Mouse (Mus musculus): ENCODE results near the gene Ank3. TPM values are rescaled to one million over a fixed set of nuclear protein-coding genes. Genes with fewer than 3 reads are reported as not detected.

The Ank3 gene
- polyA plus RNA-seq, 1 experiment from 2014 or later, result 22.5 TPM

DNA sequence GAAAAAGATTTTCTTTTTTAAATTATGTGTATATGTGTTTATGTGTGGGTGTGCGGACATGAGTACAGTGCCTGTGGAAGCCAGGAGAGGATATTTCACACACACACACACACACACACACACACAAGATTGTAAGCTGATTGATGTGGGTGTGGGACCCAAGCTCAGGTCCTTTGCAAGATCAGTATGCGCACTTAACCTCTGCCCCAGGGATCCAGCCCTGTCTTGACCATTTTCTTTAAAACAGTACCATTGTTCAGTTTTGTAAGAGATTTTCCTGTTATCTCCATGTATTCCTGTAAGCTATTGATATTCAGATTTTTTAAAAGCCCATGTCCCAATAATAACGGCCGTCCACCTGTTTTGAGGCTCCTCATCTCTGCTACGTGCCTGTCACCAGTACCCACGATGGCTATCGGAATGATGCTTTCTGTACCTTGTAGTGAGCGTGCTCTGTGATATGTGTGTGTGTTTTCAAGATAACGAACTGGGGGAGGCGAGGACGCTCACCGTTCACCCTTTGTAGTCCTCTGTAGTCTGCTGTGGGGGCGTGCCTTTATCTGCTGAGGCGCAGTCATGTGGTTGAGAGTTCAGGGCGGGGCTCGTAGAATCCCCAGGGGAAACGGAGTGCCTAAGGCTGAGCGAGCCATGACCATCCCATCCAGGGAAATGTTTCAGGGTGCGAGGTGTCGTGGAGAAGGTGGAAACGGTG is 583.0 kb downstream of the Ank3 start:
- Histone ChIP-seq H3K27me3 (replicated peaks; ENCODE audit: control insufficient read depth, insufficient read depth, low read length) (no peaks in the 10 kb centered on the region), H3K9ac (ENCODE audit: low read depth, low read length) (no peak overlapping the region), H3K4me2 (ENCODE audit: low read depth, low read length) (no peak overlapping the region), H3K4me3 (ENCODE audit: low read depth, low read length) (no peak overlapping the region), H3K36me3 (ENCODE audit: control insufficient read depth, insufficient read depth, low read length) (peaks cover 31% of the 10 kb centered on the region), H3K9me3 (ENCODE audit: control insufficient read depth, low read length) (no peaks in the 10 kb centered on the region), H3K27ac (replicated peaks; ENCODE audit: low read depth, low read length) (no peak overlapping the region), H3K4me1 (ENCODE audit: control insufficient read depth, insufficient read depth, low read length) (no peaks in the 10 kb centered on the region)
- no peak for ATAC-seq (ENCODE audit: low read depth)
- WGBS, result 84% methylated on average over 21 of the region's 21 CpGs
- no peak for DNase-seq (ENCODE audit: low spot score)

DNA sequence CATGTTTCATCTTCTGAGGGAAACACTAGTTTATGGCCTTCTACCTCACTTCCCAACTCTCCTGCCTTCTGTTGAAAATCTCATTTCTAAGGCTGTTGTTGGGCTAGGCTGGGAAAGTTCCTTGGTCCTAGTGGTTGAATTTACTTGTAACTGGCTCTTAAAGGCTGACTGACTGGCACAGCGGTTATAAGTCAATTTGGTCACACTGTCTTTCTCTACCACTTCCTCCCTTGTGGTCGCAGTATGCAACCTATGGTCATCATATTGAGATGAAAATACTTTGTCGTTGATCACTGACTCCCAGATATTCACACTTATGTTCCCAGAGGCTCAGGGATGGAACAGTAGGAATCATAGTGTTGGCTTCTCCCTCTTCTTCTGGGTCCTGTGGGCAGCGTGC is 584.1 kb downstream of the Ank3 start:
- no peak overlapping the region for H3K9ac ChIP-seq (ENCODE audit: low read depth, low read length)
- no peak overlapping the region for H3K4me3 ChIP-seq (ENCODE audit: low read depth, low read length)
- H3K4me2 ChIP-seq (ENCODE audit: low read depth, low read length), result no peak overlapping the region
- 90% methylated on average over 4 of the region's 4 CpGs for WGBS
- H3K4me1 ChIP-seq (ENCODE audit: control insufficient read depth, insufficient read depth, low read length), result no peaks in the 10 kb centered on the region
- no peaks in the 10 kb centered on the region for H3K9me3 ChIP-seq (ENCODE audit: control insufficient read depth, low read length)
- no peak for ATAC-seq (ENCODE audit: low read depth)
- H3K27me3 ChIP-seq (replicated peaks; ENCODE audit: control insufficient read depth, insufficient read depth, low read length), result no peaks in the 10 kb centered on the region
- no peak for DNase-seq (ENCODE audit: low spot score)
- H3K27ac ChIP-seq (replicated peaks; ENCODE audit: low read depth, low read length), result no peak overlapping the region
- H3K36me3 ChIP-seq (ENCODE audit: control insufficient read depth, insufficient read depth, low read length), result peaks cover 28% of the 10 kb centered on the region

DNA sequence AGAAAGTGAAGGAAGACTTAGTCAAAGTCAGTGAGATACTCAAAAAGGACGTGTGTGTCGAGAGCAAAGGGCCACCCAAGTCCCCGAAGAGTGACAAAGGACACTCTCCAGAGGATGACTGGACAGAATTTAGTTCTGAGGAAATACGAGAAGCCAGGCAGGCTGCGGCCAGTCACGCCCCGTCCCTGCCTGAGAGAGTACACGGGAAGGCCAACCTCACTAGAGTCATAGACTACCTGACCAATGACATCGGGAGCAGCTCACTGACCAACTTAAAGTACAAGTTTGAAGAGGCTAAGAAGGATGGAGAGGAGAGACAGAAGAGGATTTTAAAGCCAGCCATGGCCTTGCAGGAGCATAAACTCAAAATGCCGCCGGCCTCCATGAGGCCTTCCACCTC is 588.9 kb downstream of the Ank3 start:
- Histone ChIP-seq H3K9me3 (ENCODE audit: control insufficient read depth, low read length) (peaks cover 42% of the 10 kb centered on the region), H3K27ac (replicated peaks; ENCODE audit: low read depth, low read length) (no peak overlapping the region), H3K4me1 (ENCODE audit: control insufficient read depth, insufficient read depth, low read length) (no peaks in the 10 kb centered on the region), H3K36me3 (ENCODE audit: control insufficient read depth, insufficient read depth, low read length) (peaks cover 59% of the 10 kb centered on the region), H3K4me2 (ENCODE audit: low read depth, low read length) (no peak overlapping the region), H3K4me3 (ENCODE audit: low read depth, low read length) (no peak overlapping the region), H3K27me3 (replicated peaks; ENCODE audit: control insufficient read depth, insufficient read depth, low read length) (no peaks in the 10 kb centered on the region), H3K9ac (ENCODE audit: low read depth, low read length) (no peak overlapping the region)
- ATAC-seq (ENCODE audit: low read depth), result no peak
- DNase-seq (ENCODE audit: low spot score), result no peak
- 95% methylated on average over 11 of the region's 11 CpGs for WGBS

DNA sequence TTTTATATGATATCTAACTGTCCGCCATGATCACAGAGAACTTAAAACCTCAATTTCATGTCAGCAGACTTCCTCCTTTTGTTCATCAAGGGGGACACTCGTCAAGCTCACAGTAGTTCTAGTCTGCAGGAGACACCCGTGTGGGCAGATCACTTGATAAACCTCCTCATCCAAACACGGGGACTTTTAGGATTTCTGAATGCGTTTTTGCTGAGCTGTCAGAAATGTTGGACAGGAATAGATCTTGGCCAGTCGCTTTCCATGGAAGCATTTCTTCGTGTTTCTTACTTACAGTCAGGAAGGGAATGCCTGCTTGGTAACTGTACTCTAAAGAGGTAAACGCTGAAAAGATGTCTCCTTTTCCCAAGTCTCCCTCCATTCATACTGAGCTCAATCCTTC is 598.5 kb downstream of the Ank3 start:
- H3K9me3 ChIP-seq (ENCODE audit: control insufficient read depth, low read length), result peaks cover 19% of the 10 kb centered on the region; the same call in 1 of the 2 replicates
- no peaks in the 10 kb centered on the region for H3K4me1 ChIP-seq (ENCODE audit: control insufficient read depth, insufficient read depth, low read length)
- WGBS, result 69% methylated on average over 8 of the region's 8 CpGs
- ATAC-seq (ENCODE audit: low read depth) (no peak), DNase-seq (ENCODE audit: low spot score) (no peak)
- H3K4me2 ChIP-seq (ENCODE audit: low read depth, low read length), result no peak overlapping the region
- H3K4me3 ChIP-seq (ENCODE audit: low read depth, low read length), result no peak overlapping the region
- peaks cover 34% of the 10 kb centered on the region for H3K36me3 ChIP-seq (ENCODE audit: control insufficient read depth, insufficient read depth, low read length)
- no peak overlapping the region for H3K9ac ChIP-seq (ENCODE audit: low read depth, low read length)
- no peaks in the 10 kb centered on the region for H3K27me3 ChIP-seq (replicated peaks; ENCODE audit: control insufficient read depth, insufficient read depth, low read length)
- no peak overlapping the region for H3K27ac ChIP-seq (replicated peaks; ENCODE audit: low read depth, low read length)

DNA sequence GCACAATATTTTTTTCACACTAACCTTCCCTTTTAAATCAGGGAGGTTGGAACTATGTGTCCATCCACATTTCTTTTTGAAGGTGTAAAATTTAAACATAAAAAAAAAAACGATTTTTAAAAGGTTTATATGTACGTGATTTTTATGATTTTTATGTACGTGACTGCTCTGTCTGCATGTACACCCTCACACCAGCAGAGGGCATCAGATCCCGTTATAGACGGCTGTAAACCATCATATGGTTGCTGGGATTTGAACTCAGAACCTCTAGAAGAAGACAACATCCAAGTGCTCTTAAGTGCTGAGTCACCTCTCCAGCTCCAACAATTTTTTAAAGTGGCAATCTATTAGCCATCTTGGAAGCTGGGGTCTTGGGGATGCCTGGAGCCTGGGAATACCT is 605.5 kb downstream of the Ank3 start:
- no peaks in the 10 kb centered on the region for H3K27me3 ChIP-seq (replicated peaks; ENCODE audit: control insufficient read depth, insufficient read depth, low read length)
- H3K4me3 ChIP-seq (ENCODE audit: low read depth, low read length), result no peak overlapping the region
- ATAC-seq (ENCODE audit: low read depth) (no peak), DNase-seq (ENCODE audit: low spot score) (no peak)
- H3K4me1 ChIP-seq (ENCODE audit: control insufficient read depth, insufficient read depth, low read length), result no peaks in the 10 kb centered on the region
- H3K4me2 ChIP-seq (ENCODE audit: low read depth, low read length), result no peak overlapping the region
- WGBS, result 80% methylated on average over 5 of the region's 5 CpGs
- no peaks in the 10 kb centered on the region for H3K9me3 ChIP-seq (ENCODE audit: control insufficient read depth, low read length)
- no peak overlapping the region for H3K9ac ChIP-seq (ENCODE audit: low read depth, low read length)
- no peak overlapping the region for H3K27ac ChIP-seq (replicated peaks; ENCODE audit: low read depth, low read length)
- H3K36me3 ChIP-seq (ENCODE audit: control insufficient read depth, insufficient read depth, low read length), result peaks cover 23% of the 10 kb centered on the region

DNA sequence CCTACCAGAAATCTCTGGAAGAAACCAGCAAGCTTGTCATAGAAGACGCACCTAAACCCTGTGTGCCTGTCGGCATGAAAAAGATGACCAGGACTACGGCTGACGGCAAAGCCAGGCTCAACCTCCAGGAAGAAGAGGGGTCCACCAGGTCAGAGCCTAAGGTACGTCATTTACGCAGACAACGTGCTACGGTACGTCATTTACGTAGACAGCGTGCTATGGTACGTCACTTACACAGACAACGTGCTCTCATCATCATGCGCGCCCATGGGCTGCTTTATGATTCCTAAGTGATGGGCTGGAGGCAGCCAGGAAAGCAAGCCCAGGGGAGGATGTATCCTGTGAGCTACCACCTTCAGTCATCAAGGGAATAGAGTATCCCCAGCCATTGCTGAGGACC is 606.3 kb downstream of the Ank3 start:
- no peaks in the 10 kb centered on the region for H3K4me1 ChIP-seq (ENCODE audit: control insufficient read depth, insufficient read depth, low read length)
- H3K9ac ChIP-seq (ENCODE audit: low read depth, low read length), result no peak overlapping the region
- H3K9me3 ChIP-seq (ENCODE audit: control insufficient read depth, low read length), result no peaks in the 10 kb centered on the region
- ATAC-seq (ENCODE audit: low read depth), result no peak
- H3K4me2 ChIP-seq (ENCODE audit: low read depth, low read length), result no peak overlapping the region
- no peak for DNase-seq (ENCODE audit: low spot score)
- no peak overlapping the region for H3K4me3 ChIP-seq (ENCODE audit: low read depth, low read length)
- no peaks in the 10 kb centered on the region for H3K27me3 ChIP-seq (replicated peaks; ENCODE audit: control insufficient read depth, insufficient read depth, low read length)
- WGBS, result 94% methylated on average over 15 of the region's 15 CpGs
- peaks cover 18% of the 10 kb centered on the region for H3K36me3 ChIP-seq (ENCODE audit: control insufficient read depth, insufficient read depth, low read length)
- no peak overlapping the region for H3K27ac ChIP-seq (replicated peaks; ENCODE audit: low read depth, low read length)

DNA sequence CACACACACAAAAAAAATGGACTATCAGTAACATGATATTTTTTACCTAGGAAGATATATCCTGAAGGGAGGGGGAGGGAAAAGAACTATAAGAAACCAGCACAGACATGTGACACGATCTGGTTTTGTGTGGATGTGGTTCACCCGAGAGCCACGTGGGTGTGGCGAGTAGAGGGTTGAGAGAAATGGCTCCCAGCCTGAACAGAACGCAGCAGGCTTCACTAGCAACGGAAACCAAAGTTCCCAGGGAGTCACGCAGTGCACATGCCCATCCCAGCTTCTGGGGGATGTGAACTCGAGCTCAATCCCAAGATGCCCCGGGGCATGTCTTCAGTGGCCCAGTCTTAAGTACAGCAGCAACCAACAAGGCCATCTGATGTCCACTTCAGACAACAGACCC is 607.8 kb downstream of the Ank3 start:
- WGBS, result 41% methylated on average over 9 of the region's 9 CpGs
- Histone ChIP-seq H3K4me2 (ENCODE audit: low read depth, low read length) (no peak overlapping the region), H3K27me3 (replicated peaks; ENCODE audit: control insufficient read depth, insufficient read depth, low read length) (no peaks in the 10 kb centered on the region), H3K27ac (replicated peaks; ENCODE audit: low read depth, low read length) (no peak overlapping the region), H3K9ac (ENCODE audit: low read depth, low read length) (no peak overlapping the region), H3K4me1 (ENCODE audit: control insufficient read depth, insufficient read depth, low read length) (0 out of 2 replicates have a peak, but pooled peaks cover 2% of the 10 kb centered on the region), H3K36me3 (ENCODE audit: control insufficient read depth, insufficient read depth, low read length) (peaks cover 18% of the 10 kb centered on the region), H3K9me3 (ENCODE audit: control insufficient read depth, low read length) (no peaks in the 10 kb centered on the region), H3K4me3 (ENCODE audit: low read depth, low read length) (no peak overlapping the region)
- DNase-seq (ENCODE audit: low spot score) (peak; percentile 22), ATAC-seq (ENCODE audit: low read depth) (no peak)

DNA sequence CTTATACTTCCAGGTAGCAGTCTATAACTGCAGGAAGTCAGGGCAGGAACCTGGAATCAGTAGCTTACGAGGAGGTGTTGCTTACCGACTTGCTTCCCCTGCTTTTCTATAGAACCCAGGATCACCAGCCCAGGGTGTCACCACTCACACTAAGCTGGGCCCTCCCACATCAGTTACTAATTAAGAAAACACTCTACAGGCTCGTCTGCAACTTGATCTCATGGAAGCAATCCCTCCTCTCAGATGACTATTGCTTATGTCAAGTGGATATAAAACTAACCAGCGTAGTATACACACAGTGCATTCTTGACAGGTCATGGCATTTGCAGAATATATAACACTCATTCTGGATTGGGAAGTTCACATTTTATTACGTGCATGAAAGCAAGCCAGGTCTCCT is 613.2 kb downstream of the Ank3 start:
- no peaks in the 10 kb centered on the region for H3K9me3 ChIP-seq (ENCODE audit: control insufficient read depth, low read length)
- no peaks in the 10 kb centered on the region for H3K27me3 ChIP-seq (replicated peaks; ENCODE audit: control insufficient read depth, insufficient read depth, low read length)
- H3K9ac ChIP-seq (ENCODE audit: low read depth, low read length), result no peak overlapping the region
- DNase-seq (ENCODE audit: low spot score) (peak; percentile 38), ATAC-seq (ENCODE audit: low read depth) (peak; percentile 50)
- H3K36me3 ChIP-seq (ENCODE audit: control insufficient read depth, insufficient read depth, low read length), result 0 out of 2 replicates have a peak, but pooled peaks cover 5% of the 10 kb centered on the region
- 0 out of 2 replicates have a peak, but pooled peaks cover 2% of the 10 kb centered on the region for H3K4me1 ChIP-seq (ENCODE audit: control insufficient read depth, insufficient read depth, low read length)
- H3K4me2 ChIP-seq (ENCODE audit: low read depth, low read length), result no peak overlapping the region
- WGBS, result 46% methylated on average over 5 of the region's 5 CpGs
- H3K27ac ChIP-seq (replicated peaks; ENCODE audit: low read depth, low read length), result no peak overlapping the region
- no peak overlapping the region for H3K4me3 ChIP-seq (ENCODE audit: low read depth, low read length)

DNA sequence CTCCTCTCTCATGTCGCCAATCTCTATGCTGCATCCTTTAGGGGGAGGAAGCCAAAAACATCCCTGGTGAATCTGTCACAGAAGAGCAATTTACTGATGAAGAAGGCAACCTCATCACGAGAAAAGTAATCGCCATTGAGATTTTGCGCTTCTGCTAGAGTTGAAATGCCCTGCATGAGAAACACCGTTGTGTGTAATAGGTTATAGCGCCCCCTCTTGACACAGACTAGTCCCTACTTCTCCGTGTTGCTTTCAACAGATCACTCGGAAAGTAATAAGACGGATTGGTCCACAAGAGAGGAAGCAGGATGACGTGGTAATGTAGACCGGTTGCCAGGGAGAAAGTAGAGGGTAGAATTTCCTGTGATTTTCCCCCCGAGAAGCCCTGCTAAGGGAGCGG is 615.4 kb downstream of the Ank3 start:
- ATAC-seq (ENCODE audit: low read depth) (no peak), DNase-seq (ENCODE audit: low spot score) (no peak)
- Histone ChIP-seq H3K4me1 (ENCODE audit: control insufficient read depth, insufficient read depth, low read length) (0 out of 2 replicates have a peak, but pooled peaks cover 2% of the 10 kb centered on the region), H3K4me3 (ENCODE audit: low read depth, low read length) (no peak overlapping the region), H3K4me2 (ENCODE audit: low read depth, low read length) (no peak overlapping the region), H3K27ac (replicated peaks; ENCODE audit: low read depth, low read length) (no peak overlapping the region), H3K27me3 (replicated peaks; ENCODE audit: control insufficient read depth, insufficient read depth, low read length) (no peaks in the 10 kb centered on the region), H3K9me3 (ENCODE audit: control insufficient read depth, low read length) (no peaks in the 10 kb centered on the region), H3K36me3 (ENCODE audit: control insufficient read depth, insufficient read depth, low read length) (0 out of 2 replicates have a peak, but pooled peaks cover 5% of the 10 kb centered on the region), H3K9ac (ENCODE audit: low read depth, low read length) (no peak overlapping the region)
- WGBS, result 87% methylated on average over 13 of the region's 13 CpGs

Measured in embryonic facial prominence, embryonic 14.5 days (tissue).